28 mouse cellular contexts compared by ENCODE assay signal in genomic region chr2:114018136-114018535, GRCm38 (mm10). TPM values are rescaled to one million over a fixed set of nuclear protein-coding genes. Genes with fewer than 3 reads are reported as not detected.
DNase-seq lines count a peak whose midpoint lies in the region; ATAC-seq and TF ChIP-seq lines count a peak whose summit lies in the region.
"Had no signal": no experiment of that assay in that cellular context is flagged by ENCODE, and none has a peak within 500 bp of the region (broad histone marks: within the 10 kb centered on the region; RNA-seq: fewer than 3 reads in every experiment).

No protein-coding gene starts in this region.

- no peak for DNase-seq in hindbrain, embryonic 10.5 days (ENCODE audit: low spot score)
- DNase-seq in neural tube, embryonic 10.5 days (ENCODE audit: extremely low spot score, low spot score): no peak
- no peak for DNase-seq in midbrain, postnatal 0 days (ENCODE audit: low spot score)
- no peak for DNase-seq in cerebellum, adult 9-10 months
- DNase-seq: cerebellum, adult 18-20 months; cerebellum, postnatal 25 days; gastrocnemius, adult 2 months; kidney, postnatal 4 days; layer of hippocampus, adult 9-11 months; liver, embryonic 13.5 days; lung, adult 2 months; thymus, adult 2 months had no signal

- no peak for TF ChIP-seq CTCF in midbrain, postnatal 0 days (IDR thresholded peaks at IDR 0.05)

- no peak overlapping the region for H3K9ac ChIP-seq in hindbrain, embryonic 15.5 days
- H3K9ac ChIP-seq in neural tube, embryonic 13.5 days: 0 out of 2 replicates have a peak overlapping the region, but pooled peaks have one; percentile 31
- no peak overlapping the region for H3K9ac ChIP-seq in forebrain, embryonic 15.5 days (replicated peaks)
- no peak overlapping the region for H3K9ac ChIP-seq in midbrain, postnatal 0 days (replicated peaks; ENCODE audit: low read length, poor library complexity, severe bottlenecking)
- H3K9ac ChIP-seq: embryonic facial prominence, embryonic 13.5 days; heart, embryonic 15.5 days; liver, embryonic 13.5 days had no signal

- peaks cover 6% of the 10 kb centered on the region for H3K4me1 ChIP-seq in hindbrain, embryonic 15.5 days (replicated peaks)
- H3K4me1 ChIP-seq in hindbrain, embryonic 10.5 days (replicated peaks): peaks cover 16% of the 10 kb centered on the region
- H3K4me1 ChIP-seq in neural tube, embryonic 13.5 days (replicated peaks): peaks cover 34% of the 10 kb centered on the region
- peaks cover 25% of the 10 kb centered on the region for H3K4me1 ChIP-seq in forebrain, embryonic 15.5 days
- no peaks in the 10 kb centered on the region; the same call in 1 of the 2 replicates for H3K4me1 ChIP-seq in midbrain, postnatal 0 days (ENCODE audit: insufficient read depth, low read length)
- H3K4me1 ChIP-seq: liver, embryonic 13.5 days had no signal

- peak overlapping the region; percentile 23 for H3K4me2 ChIP-seq in hindbrain, embryonic 15.5 days
- H3K4me2 ChIP-seq in neural tube, embryonic 13.5 days: peak overlapping the region; percentile 28
- 0 out of 2 replicates have a peak overlapping the region, but pooled peaks have one; percentile 18 for H3K4me2 ChIP-seq in forebrain, embryonic 15.5 days (replicated peaks)
- H3K4me2 ChIP-seq in midbrain, postnatal 0 days (ENCODE audit: low read depth, low read length, poor library complexity, severe bottlenecking): 0 out of 2 replicates have a peak overlapping the region, but pooled peaks have one; percentile 1
- H3K4me2 ChIP-seq: embryonic facial prominence, embryonic 13.5 days; heart, embryonic 15.5 days; liver, embryonic 13.5 days had no signal

- 21% methylated on average over 10 of the region's 10 CpGs for WGBS in hindbrain, embryonic 15.5 days
- 39% methylated on average over 10 of the region's 10 CpGs for WGBS in hindbrain, embryonic 10.5 days
- 13% methylated on average over 10 of the region's 10 CpGs for WGBS in neural tube, embryonic 13.5 days
- WGBS in forebrain, embryonic 15.5 days: 9% methylated on average over 10 of the region's 10 CpGs
- WGBS in midbrain, postnatal 0 days: 19% methylated on average over 10 of the region's 10 CpGs

- H3K27ac ChIP-seq in hindbrain, embryonic 15.5 days (replicated peaks): no peak overlapping the region
- H3K27ac ChIP-seq in hindbrain, embryonic 10.5 days: no peak overlapping the region
- no peak overlapping the region for H3K27ac ChIP-seq in neural tube, embryonic 13.5 days (replicated peaks)
- H3K27ac ChIP-seq in forebrain, embryonic 15.5 days (replicated peaks): peak overlapping the region; percentile 8; the same call in 1 of the 2 replicates
- no peak overlapping the region for H3K27ac ChIP-seq in midbrain, postnatal 0 days (ENCODE audit: low read depth, low read length)
- H3K27ac ChIP-seq: embryonic facial prominence, embryonic 13.5 days; gastrocnemius, adult 2 months; heart, embryonic 15.5 days; liver, embryonic 13.5 days had no signal

- H3K9me3 ChIP-seq in hindbrain, embryonic 15.5 days: no peaks in the 10 kb centered on the region
- H3K9me3 ChIP-seq in hindbrain, embryonic 10.5 days: no peaks in the 10 kb centered on the region
- no peaks in the 10 kb centered on the region for H3K9me3 ChIP-seq in neural tube, embryonic 13.5 days
- H3K9me3 ChIP-seq in forebrain, embryonic 15.5 days: no peaks in the 10 kb centered on the region
- H3K9me3 ChIP-seq in midbrain, postnatal 0 days (ENCODE audit: low read length): no peaks in the 10 kb centered on the region
- H3K9me3 ChIP-seq: embryonic facial prominence, embryonic 13.5 days; heart, embryonic 15.5 days; liver, embryonic 13.5 days had no signal

- no peak for ATAC-seq in hindbrain, embryonic 15.5 days (ENCODE audit: low FRiP score, low read depth)
- ATAC-seq in neural tube, embryonic 13.5 days (ENCODE audit: low read depth): no peak
- ATAC-seq in forebrain, embryonic 15.5 days (replicated peaks): 0 out of 2 replicates have a peak, but pooled peaks have one; percentile 8
- ATAC-seq in midbrain, postnatal 0 days (ENCODE audit: low FRiP score): no peak
- ATAC-seq in inflammation-experienced regulatory T-cells, adult 6 months: no peak
- ATAC-seq: intestine, postnatal 0 days had no signal

- H3K27me3 ChIP-seq in hindbrain, embryonic 15.5 days: no peaks in the 10 kb centered on the region
- H3K27me3 ChIP-seq in hindbrain, embryonic 10.5 days (ENCODE audit: insufficient read depth, poor library complexity, severe bottlenecking): peaks cover 29% of the 10 kb centered on the region
- H3K27me3 ChIP-seq in neural tube, embryonic 13.5 days: peaks cover 34% of the 10 kb centered on the region
- H3K27me3 ChIP-seq in forebrain, embryonic 15.5 days: peaks cover 15% of the 10 kb centered on the region; the same call in 1 of the 2 replicates
- no peaks in the 10 kb centered on the region for H3K27me3 ChIP-seq in midbrain, postnatal 0 days (ENCODE audit: insufficient read depth, low read length)

- no peak overlapping the region for H3K4me3 ChIP-seq in hindbrain, embryonic 15.5 days
- no peak overlapping the region for H3K4me3 ChIP-seq in hindbrain, embryonic 10.5 days
- H3K4me3 ChIP-seq in neural tube, embryonic 13.5 days: no peak overlapping the region
- no peak overlapping the region for H3K4me3 ChIP-seq in forebrain, embryonic 15.5 days
- H3K4me3 ChIP-seq in midbrain, postnatal 0 days (ENCODE audit: low read depth, low read length): no peak overlapping the region
- H3K4me3 ChIP-seq: embryonic facial prominence, embryonic 13.5 days; erythroblast, embryonic 14.5 days; gastrocnemius, adult 2 months; heart, embryonic 15.5 days; liver, embryonic 13.5 days; megakaryocyte, embryonic 14.5 days had no signal

- H3K36me3 ChIP-seq in hindbrain, embryonic 15.5 days: no peaks in the 10 kb centered on the region
- no peaks in the 10 kb centered on the region for H3K36me3 ChIP-seq in hindbrain, embryonic 10.5 days
- no peaks in the 10 kb centered on the region for H3K36me3 ChIP-seq in neural tube, embryonic 13.5 days
- H3K36me3 ChIP-seq in forebrain, embryonic 15.5 days: no peaks in the 10 kb centered on the region
- H3K36me3 ChIP-seq in midbrain, postnatal 0 days (ENCODE audit: insufficient read depth, low read length): 0 out of 2 replicates have a peak, but pooled peaks cover 2% of the 10 kb centered on the region
- H3K36me3 ChIP-seq: embryonic facial prominence, embryonic 13.5 days; heart, embryonic 15.5 days; liver, embryonic 13.5 days had no signal

RNA-seq across cellular contexts. Expression of gene Gjd2, which starts 4.7 kb away (rescaled TPM):
- 10.9 and 11.8 TPM in 2 replicates for polyA plus RNA-seq in hindbrain, embryonic 15.5 days (2015; fragmentation: Nextera tagmentation; extraction: Ambion mirVana)
- 0.17 and 0.48 TPM in 2 replicates for polyA plus RNA-seq in hindbrain, embryonic 10.5 days (2016; fragmentation: Nextera tagmentation; extraction: Ambion mirVana)
- polyA plus RNA-seq in neural tube, embryonic 13.5 days (2015; fragmentation: Nextera tagmentation; extraction: Ambion mirVana): 3.9 and 4.7 TPM in 2 replicates
- 3.4 and 3.6 TPM in 2 replicates for polyA plus RNA-seq in forebrain, embryonic 15.5 days (2015; fragmentation: Nextera tagmentation; extraction: Ambion mirVana)
- 73.3 TPM in 2 replicates for total RNA-seq in midbrain, postnatal 0 days (2014; rRNA removed)
- polyA plus RNA-seq in midbrain, postnatal 0 days (2015; fragmentation: Nextera tagmentation; extraction: Ambion mirVana): 11.1 and 13.2 TPM in 2 replicates
- not detected for polyA plus RNA-seq in inflammation-experienced regulatory T-cells, adult 6 months (2017; shearing (Covaris generic))
- total RNA-seq: ES-E14; gastrocnemius, adult 2 months; hematopoietic stem cell, adult 5-6 weeks had no signal
- polyA plus RNA-seq: erythroblast, embryonic 14.5 days; kidney, embryonic 14.5 days; liver, embryonic 13.5 days; small intestine, adult 2 months had no signal

RNA-seq across cellular contexts. Expression of gene Actc1, which starts 35.2 kb away (rescaled TPM):
- polyA plus RNA-seq in hindbrain, embryonic 15.5 days (2015; fragmentation: Nextera tagmentation; extraction: Ambion mirVana): 1.4 and 6.4 TPM in 2 replicates
- polyA plus RNA-seq in hindbrain, embryonic 10.5 days (2016; fragmentation: Nextera tagmentation; extraction: Ambion mirVana): 6.3 and 16.5 TPM in 2 replicates
- 100 and 107 TPM in 2 replicates for polyA plus RNA-seq in neural tube, embryonic 13.5 days (2015; fragmentation: Nextera tagmentation; extraction: Ambion mirVana)
- 2.4 and 22.2 TPM in 2 replicates for polyA plus RNA-seq in forebrain, embryonic 15.5 days (2015; fragmentation: Nextera tagmentation; extraction: Ambion mirVana)
- 2.6 TPM in 1 of 2 replicates, not detected in the other for total RNA-seq in midbrain, postnatal 0 days (2014; rRNA removed)
- 0.17 and 0.18 TPM in 2 replicates for polyA plus RNA-seq in midbrain, postnatal 0 days (2015; fragmentation: Nextera tagmentation; extraction: Ambion mirVana)
- not detected for polyA plus RNA-seq in inflammation-experienced regulatory T-cells, adult 6 months (2017; shearing (Covaris generic))
- total RNA-seq: adrenal gland, adult 18-20 months; hematopoietic stem cell, adult 5-6 weeks; left cerebral cortex, adult 18-20 months; left cerebral cortex, postnatal 25 days had no signal
- polyA plus RNA-seq: erythroblast, embryonic 14.5 days had no signal
